Mouse (Mus musculus): Measurements from ENCODE around the gene Gm49392. TPM values are rescaled to one million over a fixed set of nuclear protein-coding genes. Genes with fewer than 3 reads are reported as not detected.

Gene Gm49392
- polyA plus RNA-seq, 1 experiment from 2014 or later = 0.15 TPM

GRCm38 (mm10) chr13:60848241-60849120, 48.2 kb downstream of the Gm49392 start:
- Histone ChIP-seq H3K4me2 (ENCODE audit: low read depth, low read length) (no peak overlapping the region), H3K27ac (ENCODE audit: low read length) (no peak overlapping the region), H3K4me3 (ENCODE audit: low read length) (no peak overlapping the region), H3K9me3 (ENCODE audit: control insufficient read depth, low read length) (no peaks in the 10 kb centered on the region), H3K36me3 (ENCODE audit: control insufficient read depth, insufficient read depth, low read length) (no peaks in the 10 kb centered on the region), H3K4me1 (ENCODE audit: control insufficient read depth, insufficient read depth, low read length) (no peaks in the 10 kb centered on the region), H3K27me3 (replicated peaks; ENCODE audit: control insufficient read depth, insufficient read depth, low read length) (no peaks in the 10 kb centered on the region), H3K9ac (ENCODE audit: low read depth, low read length) (no peak overlapping the region)
- no peak for ATAC-seq
- 77% methylated on average over 4 of the region's 4 CpGs for WGBS

GRCm38 (mm10) chr13:60843153-60843552, 53.5 kb downstream of the Gm49392 start:
- Histone ChIP-seq H3K4me1 (ENCODE audit: control insufficient read depth, insufficient read depth, low read length) (no peaks in the 10 kb centered on the region), H3K9ac (ENCODE audit: low read depth, low read length) (no peak overlapping the region), H3K27ac (ENCODE audit: low read length) (no peak overlapping the region), H3K4me3 (ENCODE audit: low read length) (no peak overlapping the region), H3K27me3 (replicated peaks; ENCODE audit: control insufficient read depth, insufficient read depth, low read length) (no peaks in the 10 kb centered on the region), H3K9me3 (ENCODE audit: control insufficient read depth, low read length) (no peaks in the 10 kb centered on the region), H3K4me2 (ENCODE audit: low read depth, low read length) (no peak overlapping the region), H3K36me3 (ENCODE audit: control insufficient read depth, insufficient read depth, low read length) (no peaks in the 10 kb centered on the region)
- 80% methylated on average over 8 of the region's 8 CpGs for WGBS
- no peak for ATAC-seq

GRCm38 (mm10) chr13:60842703-60843102, 54.0 kb downstream of the Gm49392 start:
- H3K9me3 ChIP-seq (ENCODE audit: control insufficient read depth, low read length) = no peaks in the 10 kb centered on the region
- H3K36me3 ChIP-seq (ENCODE audit: control insufficient read depth, insufficient read depth, low read length) = no peaks in the 10 kb centered on the region
- H3K4me2 ChIP-seq (ENCODE audit: low read depth, low read length) = no peak overlapping the region
- no peaks in the 10 kb centered on the region for H3K4me1 ChIP-seq (ENCODE audit: control insufficient read depth, insufficient read depth, low read length)
- no peak overlapping the region for H3K4me3 ChIP-seq (ENCODE audit: low read length)
- no peak for ATAC-seq
- no peak overlapping the region for H3K9ac ChIP-seq (ENCODE audit: low read depth, low read length)
- H3K27ac ChIP-seq (ENCODE audit: low read length) = no peak overlapping the region
- no peaks in the 10 kb centered on the region for H3K27me3 ChIP-seq (replicated peaks; ENCODE audit: control insufficient read depth, insufficient read depth, low read length)
- WGBS = 66% methylated on average over 6 of the region's 6 CpGs

GRCm38 (mm10) chr13:60839353-60839902, 57.3 kb downstream of the Gm49392 start:
- no peaks in the 10 kb centered on the region for H3K27me3 ChIP-seq (replicated peaks; ENCODE audit: control insufficient read depth, insufficient read depth, low read length)
- no peak overlapping the region for H3K4me3 ChIP-seq (ENCODE audit: low read length)
- no peak overlapping the region for H3K4me2 ChIP-seq (ENCODE audit: low read depth, low read length)
- no peaks in the 10 kb centered on the region for H3K4me1 ChIP-seq (ENCODE audit: control insufficient read depth, insufficient read depth, low read length)
- 66% methylated on average over 2 of the region's 2 CpGs for WGBS
- no peak overlapping the region for H3K9ac ChIP-seq (ENCODE audit: low read depth, low read length)
- no peak for ATAC-seq
- no peaks in the 10 kb centered on the region for H3K36me3 ChIP-seq (ENCODE audit: control insufficient read depth, insufficient read depth, low read length)
- H3K27ac ChIP-seq (ENCODE audit: low read length) = no peak overlapping the region
- H3K9me3 ChIP-seq (ENCODE audit: control insufficient read depth, low read length) = no peaks in the 10 kb centered on the region

- H3K9me3 ChIP-seq (ENCODE audit: control insufficient read depth, low read length) = no peaks in the 10 kb centered on the region
- H3K4me1 ChIP-seq (ENCODE audit: control insufficient read depth, insufficient read depth, low read length) = no peaks in the 10 kb centered on the region
- H3K27ac ChIP-seq (ENCODE audit: low read length) = no peak overlapping the region
- WGBS = 56% methylated on average over 3 of the region's 3 CpGs
- no peak overlapping the region for H3K9ac ChIP-seq (ENCODE audit: low read depth, low read length)
- no peak overlapping the region for H3K4me3 ChIP-seq (ENCODE audit: low read length)
- ATAC-seq = no peak
- H3K36me3 ChIP-seq (ENCODE audit: control insufficient read depth, insufficient read depth, low read length) = no peaks in the 10 kb centered on the region
- H3K4me2 ChIP-seq (ENCODE audit: low read depth, low read length) = no peak overlapping the region
- H3K27me3 ChIP-seq (replicated peaks; ENCODE audit: control insufficient read depth, insufficient read depth, low read length) = no peaks in the 10 kb centered on the region
These were observed 70.6 kb downstream of the Gm49392 start for GRCm38 (mm10) chr13:60826052-60826451.

- Histone ChIP-seq H3K9me3 (ENCODE audit: control insufficient read depth, low read length) (no peaks in the 10 kb centered on the region), H3K4me1 (ENCODE audit: control insufficient read depth, insufficient read depth, low read length) (no peaks in the 10 kb centered on the region), H3K4me2 (ENCODE audit: low read depth, low read length) (no peak overlapping the region), H3K4me3 (ENCODE audit: low read length) (no peak overlapping the region), H3K9ac (ENCODE audit: low read depth, low read length) (no peak overlapping the region), H3K27ac (ENCODE audit: low read length) (no peak overlapping the region), H3K27me3 (replicated peaks; ENCODE audit: control insufficient read depth, insufficient read depth, low read length) (no peaks in the 10 kb centered on the region), H3K36me3 (ENCODE audit: control insufficient read depth, insufficient read depth, low read length) (no peaks in the 10 kb centered on the region)
- WGBS = 70% methylated on average over 3 of the region's 3 CpGs
- ATAC-seq = peak; percentile 81
These were observed 76.1 kb downstream of the Gm49392 start for GRCm38 (mm10) chr13:60820486-60821175.

- 10% methylated on average over 7 of the region's 7 CpGs for WGBS
- no peak overlapping the region for H3K27ac ChIP-seq (ENCODE audit: low read length)
- H3K4me2 ChIP-seq (ENCODE audit: low read depth, low read length) = no peak overlapping the region
- H3K9me3 ChIP-seq (ENCODE audit: control insufficient read depth, low read length) = no peaks in the 10 kb centered on the region
- no peak overlapping the region for H3K4me3 ChIP-seq (ENCODE audit: low read length)
- H3K9ac ChIP-seq (ENCODE audit: low read depth, low read length) = no peak overlapping the region
- ATAC-seq = peak; percentile 44; the same call in 1 of the 2 replicates
- H3K36me3 ChIP-seq (ENCODE audit: control insufficient read depth, insufficient read depth, low read length) = no peaks in the 10 kb centered on the region
- H3K4me1 ChIP-seq (ENCODE audit: control insufficient read depth, insufficient read depth, low read length) = no peaks in the 10 kb centered on the region
- H3K27me3 ChIP-seq (replicated peaks; ENCODE audit: control insufficient read depth, insufficient read depth, low read length) = no peaks in the 10 kb centered on the region
These were observed 77.2 kb downstream of the Gm49392 start for GRCm38 (mm10) chr13:60819469-60819868.

GRCm38 (mm10) chr13:60813722-60814121, 83.0 kb downstream of the Gm49392 start:
- H3K27me3 ChIP-seq (replicated peaks; ENCODE audit: control insufficient read depth, insufficient read depth, low read length) = no peaks in the 10 kb centered on the region
- WGBS = 48% methylated on average over 1 of the region's 1 CpGs
- H3K4me3 ChIP-seq (ENCODE audit: low read length) = no peak overlapping the region
- no peak overlapping the region for H3K27ac ChIP-seq (ENCODE audit: low read length)
- no peak overlapping the region for H3K9ac ChIP-seq (ENCODE audit: low read depth, low read length)
- no peaks in the 10 kb centered on the region for H3K4me1 ChIP-seq (ENCODE audit: control insufficient read depth, insufficient read depth, low read length)
- H3K9me3 ChIP-seq (ENCODE audit: control insufficient read depth, low read length) = no peaks in the 10 kb centered on the region
- H3K36me3 ChIP-seq (ENCODE audit: control insufficient read depth, insufficient read depth, low read length) = no peaks in the 10 kb centered on the region
- peak; percentile 78 for ATAC-seq
- no peak overlapping the region for H3K4me2 ChIP-seq (ENCODE audit: low read depth, low read length)

- WGBS = 69% methylated on average over 6 of the region's 6 CpGs
- no peak overlapping the region for H3K27ac ChIP-seq (ENCODE audit: low read length)
- no peaks in the 10 kb centered on the region for H3K9me3 ChIP-seq (ENCODE audit: control insufficient read depth, low read length)
- H3K27me3 ChIP-seq (replicated peaks; ENCODE audit: control insufficient read depth, insufficient read depth, low read length) = no peaks in the 10 kb centered on the region
- no peak overlapping the region for H3K4me2 ChIP-seq (ENCODE audit: low read depth, low read length)
- peak; percentile 62 for ATAC-seq
- no peak overlapping the region for H3K9ac ChIP-seq (ENCODE audit: low read depth, low read length)
- no peaks in the 10 kb centered on the region for H3K36me3 ChIP-seq (ENCODE audit: control insufficient read depth, insufficient read depth, low read length)
- H3K4me3 ChIP-seq (ENCODE audit: low read length) = no peak overlapping the region
- no peaks in the 10 kb centered on the region for H3K4me1 ChIP-seq (ENCODE audit: control insufficient read depth, insufficient read depth, low read length)
These were observed 83.9 kb downstream of the Gm49392 start for GRCm38 (mm10) chr13:60812768-60813167.
